Mouse (Mus musculus): ENCODE results near the gene Usp39. TPM values are rescaled to one million over a fixed set of nuclear protein-coding genes. Genes with fewer than 3 reads are reported as not detected.

Usp39 gene
- total RNA-seq, 1 experiment = 76.9 TPM

DNA sequence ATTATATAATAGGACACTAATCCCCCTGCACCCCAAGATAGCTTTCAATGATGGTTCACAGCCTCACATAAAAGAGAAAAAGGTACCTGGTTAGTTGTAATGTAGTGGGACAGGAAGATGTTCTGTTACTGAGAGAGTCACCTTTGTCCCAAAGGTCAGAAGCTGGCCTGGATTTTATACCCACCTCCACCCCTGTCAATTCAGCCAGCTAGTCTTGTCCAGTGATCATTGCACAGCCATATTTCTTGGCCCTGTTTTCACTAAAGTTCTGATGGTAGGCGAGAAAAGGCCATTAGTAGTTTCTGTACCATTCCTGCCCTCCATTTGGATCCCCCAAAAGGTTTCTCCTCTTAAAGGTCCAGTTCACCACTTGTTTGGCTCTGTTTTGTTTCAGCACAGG, 9.0 kb upstream of the Usp39 start:
- in situ Hi-C loops (cut with MboI; ENCODE audit: low sequenced_read_pairs in 2 of 2, unreplicated experiment in 2 of 2) = no loop called here
- TF ChIP-seq ZC3H11A (IDR thresholded peaks at IDR 0.05; ENCODE audit: borderline replicate concordance, low read depth, low read length) (no peak), ZNF384 (IDR thresholded peaks at IDR 0.05; ENCODE audit: low read depth, low read length) (no peak), CHD2 (IDR thresholded peaks at IDR 0.05; ENCODE audit: low read depth, low read length) (no peak), HCFC1 (IDR thresholded peaks at IDR 0.05; ENCODE audit: borderline replicate concordance, insufficient read depth, low read length) (no peak), MAFK (IDR thresholded peaks at IDR 0.05; ENCODE audit: insufficient read depth, low read depth, low read length) (no peak)
- peaks cover 10% of the 10 kb centered on the region for H3K36me3 ChIP-seq (ENCODE audit: control insufficient read depth, insufficient read depth, low read length, poor library complexity, severe bottlenecking)

DNA sequence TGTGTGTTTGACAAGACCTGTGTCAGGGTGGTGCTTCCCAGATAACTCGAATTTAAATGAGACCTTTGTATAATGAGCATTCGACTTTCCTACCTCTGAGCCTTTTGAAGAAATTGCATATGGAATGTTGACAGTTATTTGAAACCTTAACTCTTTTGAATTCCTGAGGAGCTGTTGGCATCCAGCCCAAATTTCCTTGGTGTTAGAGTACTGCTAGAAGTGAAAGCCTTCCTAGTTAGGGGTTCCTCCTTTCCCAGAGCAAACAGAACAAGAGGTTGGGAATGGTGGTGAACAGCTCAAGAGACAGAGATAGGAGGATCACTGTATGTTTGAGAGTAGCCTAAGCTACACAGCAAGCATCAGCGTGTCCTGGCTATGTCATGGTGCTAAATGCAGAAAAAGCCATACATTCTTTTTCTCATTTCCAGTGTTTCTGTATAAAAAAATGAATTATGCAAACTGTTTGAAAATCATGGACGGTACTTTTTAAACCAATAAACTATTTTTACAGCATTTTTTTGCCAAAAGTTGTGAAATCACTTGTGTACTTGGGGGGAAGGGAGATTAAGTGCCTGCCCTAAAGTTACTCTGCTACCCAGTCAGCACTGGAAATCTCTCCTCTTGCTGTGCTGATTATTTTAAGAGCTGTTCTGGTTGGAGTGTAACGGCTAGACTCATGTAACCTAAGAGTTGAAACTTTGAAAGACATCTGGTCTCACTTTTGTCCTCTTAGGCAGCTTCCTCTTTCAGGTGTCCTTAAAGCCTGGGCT, 7.8 kb upstream of the Usp39 start:
- no peak overlapping the region for H3K4me3 ChIP-seq (ENCODE audit: insufficient read depth in 1 of 2, low read depth in 1 of 2, low read length in 2 of 2, poor library complexity in 1 of 2, severe bottlenecking in 1 of 2)
- H3K9ac ChIP-seq (ENCODE audit: insufficient read depth, low read depth, low read length, poor library complexity, severe bottlenecking) = no peak overlapping the region
- DNase-seq (ENCODE audit: low read depth, low spot score) = no peak
- H3K36me3 ChIP-seq (ENCODE audit: control insufficient read depth, insufficient read depth, low read length, poor library complexity, severe bottlenecking) = peaks cover 5% of the 10 kb centered on the region; the same call in 1 of the 2 replicates
- in situ Hi-C loops (cut with MboI; ENCODE audit: low sequenced_read_pairs in 2 of 2, unreplicated experiment in 2 of 2) = no loop called here
- no peaks in the 10 kb centered on the region; a peak in 1 of 4 replicates for H3K4me1 ChIP-seq (ENCODE audit: control insufficient read depth in 2 of 2, insufficient read depth in 2 of 2, low read length in 2 of 2, poor library complexity in 1 of 2)
- no peak overlapping the region for H3K27ac ChIP-seq (ENCODE audit: insufficient read depth, low read depth, low read length, poor library complexity, severe bottlenecking)
- TF ChIP-seq HCFC1 (IDR thresholded peaks at IDR 0.05; ENCODE audit: borderline replicate concordance, insufficient read depth, low read length) = no peak
- no peak for TF ChIP-seq MAFK (IDR thresholded peaks at IDR 0.05; ENCODE audit: insufficient read depth, low read depth, low read length)
- no peak for TF ChIP-seq CHD2 (IDR thresholded peaks at IDR 0.05; ENCODE audit: low read depth, low read length)
- TF ChIP-seq ZC3H11A (IDR thresholded peaks at IDR 0.05; ENCODE audit: borderline replicate concordance, low read depth, low read length) = no peak
- no peak for TF ChIP-seq ZNF384 (IDR thresholded peaks at IDR 0.05; ENCODE audit: low read depth, low read length)
- H3K9me3 ChIP-seq (ENCODE audit: control insufficient read depth, insufficient read depth, low read depth, low read length) = no peaks in the 10 kb centered on the region

More for the DNA sequence above, 9.0 kb upstream of the Usp39 start:
- Histone ChIP-seq H3K4me3 (ENCODE audit: insufficient read depth in 1 of 2, low read depth in 1 of 2, low read length in 2 of 2, poor library complexity in 1 of 2, severe bottlenecking in 1 of 2) (no peak overlapping the region), H3K4me1 (ENCODE audit: control insufficient read depth in 2 of 2, insufficient read depth in 2 of 2, low read length in 2 of 2, poor library complexity in 1 of 2) (no peaks in the 10 kb centered on the region; a peak in 1 of 4 replicates), H3K27ac (ENCODE audit: insufficient read depth, low read depth, low read length, poor library complexity, severe bottlenecking) (no peak overlapping the region), H3K9ac (ENCODE audit: insufficient read depth, low read depth, low read length, poor library complexity, severe bottlenecking) (no peak overlapping the region), H3K9me3 (ENCODE audit: control insufficient read depth, insufficient read depth, low read depth, low read length) (no peaks in the 10 kb centered on the region)
- no peak for DNase-seq (ENCODE audit: low read depth, low spot score)

DNA sequence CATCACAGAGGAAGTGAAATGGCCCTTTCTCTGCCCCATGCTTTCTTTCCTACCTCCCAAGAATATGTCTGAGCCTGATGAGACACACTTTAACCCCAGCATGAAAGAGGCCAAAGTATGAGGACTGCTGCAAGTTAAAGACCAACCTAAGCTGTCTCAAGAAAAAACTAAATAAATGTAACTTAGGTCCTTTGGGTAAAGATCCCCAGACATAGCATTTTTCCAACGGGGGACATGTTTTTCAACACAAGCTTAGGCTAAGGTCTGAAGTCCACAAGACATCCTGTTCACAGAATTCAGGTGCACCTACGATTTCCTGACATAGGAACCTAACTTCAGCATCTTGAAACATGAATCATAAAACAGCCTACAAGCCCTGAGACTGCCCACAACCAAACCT, 5.2 kb upstream of the Usp39 start:
- Histone ChIP-seq H3K9ac (ENCODE audit: insufficient read depth, low read depth, low read length, poor library complexity, severe bottlenecking) (no peak overlapping the region), H3K4me1 (ENCODE audit: control insufficient read depth in 2 of 2, insufficient read depth in 2 of 2, low read length in 2 of 2, poor library complexity in 1 of 2) (no peaks in the 10 kb centered on the region), H3K27ac (ENCODE audit: insufficient read depth, low read depth, low read length, poor library complexity, severe bottlenecking) (no peak overlapping the region), H3K4me3 (ENCODE audit: insufficient read depth in 1 of 2, low read depth in 1 of 2, low read length in 2 of 2, poor library complexity in 1 of 2, severe bottlenecking in 1 of 2) (no peak overlapping the region), H3K36me3 (ENCODE audit: control insufficient read depth, insufficient read depth, low read length, poor library complexity, severe bottlenecking) (peaks cover 5% of the 10 kb centered on the region; the same call in 1 of the 2 replicates), H3K9me3 (ENCODE audit: control insufficient read depth, insufficient read depth, low read depth, low read length) (no peaks in the 10 kb centered on the region)
- in situ Hi-C loops (cut with MboI; ENCODE audit: low sequenced_read_pairs in 2 of 2, unreplicated experiment in 2 of 2) = no loop called here
- TF ChIP-seq ZC3H11A (IDR thresholded peaks at IDR 0.05; ENCODE audit: borderline replicate concordance, low read depth, low read length) = no peak
- no peak for TF ChIP-seq CHD2 (IDR thresholded peaks at IDR 0.05; ENCODE audit: low read depth, low read length)
- TF ChIP-seq ZNF384 (IDR thresholded peaks at IDR 0.05; ENCODE audit: low read depth, low read length) = no peak
- TF ChIP-seq MAFK (IDR thresholded peaks at IDR 0.05; ENCODE audit: insufficient read depth, low read depth, low read length) = no peak
- TF ChIP-seq HCFC1 (IDR thresholded peaks at IDR 0.05; ENCODE audit: borderline replicate concordance, insufficient read depth, low read length) = no peak
- DNase-seq (ENCODE audit: low read depth, low spot score) = no peak

DNA sequence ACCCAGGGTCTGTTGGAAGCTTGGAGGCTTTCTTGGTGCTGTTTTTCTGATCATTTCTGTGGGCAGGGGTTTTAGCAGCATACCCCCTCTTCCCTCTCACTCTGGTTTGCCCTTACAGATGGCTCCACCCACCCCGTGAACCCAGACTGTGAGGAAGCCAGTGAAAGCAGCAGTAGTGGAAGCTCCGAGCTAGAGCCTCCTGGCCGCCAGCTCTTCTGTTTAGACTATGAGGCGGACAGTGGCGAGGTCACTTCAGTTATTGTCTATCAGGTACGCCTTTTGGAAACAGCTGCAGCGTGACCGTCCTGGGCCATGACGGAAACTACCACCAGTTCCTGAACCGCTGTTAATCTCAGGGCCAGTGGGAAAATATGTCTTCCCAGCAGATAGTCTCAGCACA, 3.4 kb upstream of the Usp39 start:
- no peaks in the 10 kb centered on the region for H3K9me3 ChIP-seq (ENCODE audit: control insufficient read depth, insufficient read depth, low read depth, low read length)
- no peak for TF ChIP-seq MAFK (IDR thresholded peaks at IDR 0.05; ENCODE audit: insufficient read depth, low read depth, low read length)
- no peak for TF ChIP-seq HCFC1 (IDR thresholded peaks at IDR 0.05; ENCODE audit: borderline replicate concordance, insufficient read depth, low read length)
- TF ChIP-seq ZC3H11A (IDR thresholded peaks at IDR 0.05; ENCODE audit: borderline replicate concordance, low read depth, low read length) = no peak
- no peak for TF ChIP-seq CHD2 (IDR thresholded peaks at IDR 0.05; ENCODE audit: low read depth, low read length)
- no peak for TF ChIP-seq ZNF384 (IDR thresholded peaks at IDR 0.05; ENCODE audit: low read depth, low read length)
- no peak overlapping the region for H3K4me3 ChIP-seq (ENCODE audit: insufficient read depth in 1 of 2, low read depth in 1 of 2, low read length in 2 of 2, poor library complexity in 1 of 2, severe bottlenecking in 1 of 2)
- H3K4me1 ChIP-seq (ENCODE audit: control insufficient read depth in 2 of 2, insufficient read depth in 2 of 2, low read length in 2 of 2, poor library complexity in 1 of 2) = peaks cover 0 to 5% of the 10 kb centered on the region in 2 experiments; a peak in 1 of 4 replicates
- peaks cover 5% of the 10 kb centered on the region; the same call in 1 of the 2 replicates for H3K36me3 ChIP-seq (ENCODE audit: control insufficient read depth, insufficient read depth, low read length, poor library complexity, severe bottlenecking)
- DNase-seq (ENCODE audit: low read depth, low spot score) = no peak
- in situ Hi-C loops (cut with MboI; ENCODE audit: low sequenced_read_pairs in 2 of 2, unreplicated experiment in 2 of 2) = no loop called here
- no peak overlapping the region; the same call in 1 of the 2 replicates for H3K9ac ChIP-seq (ENCODE audit: insufficient read depth, low read depth, low read length, poor library complexity, severe bottlenecking)
- H3K27ac ChIP-seq (ENCODE audit: insufficient read depth, low read depth, low read length, poor library complexity, severe bottlenecking) = no peak overlapping the region

All from ES-E14 (cell line).